Mouse (Mus musculus): ENCODE measurements at regions not wholly inside any gene's neighbourhood (a gene's known extent, or its start where the extent isn't known, plus 50 kb on each side); places are given as distances from the start of the nearest gene placed in this dataset.

- Histone ChIP-seq H3K27me3 (ENCODE audit: control insufficient read depth, insufficient read depth, low read length) (no peaks in the 10 kb centered on the region), H3K9me3 (ENCODE audit: control insufficient read depth, low read length) (no peaks in the 10 kb centered on the region), H3K36me3 (ENCODE audit: control insufficient read depth, insufficient read depth, low read length) (no peaks in the 10 kb centered on the region), H3K27ac (replicated peaks in 1 of 2; ENCODE audit: control insufficient read depth in 1 of 2, insufficient read depth in 1 of 2, low read depth in 2 of 2, low read length in 2 of 2) (no peak overlapping the region), H3K4me2 (ENCODE audit: low read length) (no peak overlapping the region), H3K9ac (ENCODE audit: low read length) (no peak overlapping the region), H3K4me1 (ENCODE audit: control insufficient read depth in 2 of 2, insufficient read depth in 2 of 2, low read length in 2 of 2) (no peaks in the 10 kb centered on the region), H3K4me3 (ENCODE audit: control insufficient read depth in 1 of 2, insufficient read depth in 1 of 2, low read depth in 1 of 2, low read length in 2 of 2) (no peak overlapping the region)
- WGBS = 76% methylated on average over 3 of the region's 3 CpGs
- no peak for ATAC-seq (ENCODE audit: insufficient number of reproducible peaks, insufficient read depth, low FRiP score, low read depth)
These were observed 135.1 kb upstream of the Ccdc122 start for GRCm38 (mm10) chr14:76901490-76901889.

GRCm38 (mm10) chr14:76899331-76899730 is 137.2 kb upstream of the Ccdc122 start:
- H3K4me1 ChIP-seq (ENCODE audit: control insufficient read depth in 2 of 2, insufficient read depth in 2 of 2, low read length in 2 of 2) = no peaks in the 10 kb centered on the region
- no peaks in the 10 kb centered on the region for H3K36me3 ChIP-seq (ENCODE audit: control insufficient read depth, insufficient read depth, low read length)
- no peaks in the 10 kb centered on the region for H3K9me3 ChIP-seq (ENCODE audit: control insufficient read depth, low read length)
- H3K27me3 ChIP-seq (ENCODE audit: control insufficient read depth, insufficient read depth, low read length) = no peaks in the 10 kb centered on the region
- no peak overlapping the region for H3K4me3 ChIP-seq (ENCODE audit: control insufficient read depth in 1 of 2, insufficient read depth in 1 of 2, low read depth in 1 of 2, low read length in 2 of 2)
- WGBS = 28% methylated on average over 3 of the region's 3 CpGs
- no peak overlapping the region for H3K4me2 ChIP-seq (ENCODE audit: low read length)
- no peak overlapping the region for H3K9ac ChIP-seq (ENCODE audit: low read length)
- no peak for ATAC-seq (ENCODE audit: insufficient number of reproducible peaks, insufficient read depth, low FRiP score, low read depth)
- no peak overlapping the region for H3K27ac ChIP-seq (replicated peaks in 1 of 2; ENCODE audit: control insufficient read depth in 1 of 2, insufficient read depth in 1 of 2, low read depth in 2 of 2, low read length in 2 of 2)

GRCm38 (mm10) chr14:76887708-76888107 is 148.9 kb upstream of the Ccdc122 start:
- no peak for ATAC-seq (ENCODE audit: insufficient number of reproducible peaks, insufficient read depth, low FRiP score, low read depth)
- H3K9ac ChIP-seq (ENCODE audit: low read length) = no peak overlapping the region
- H3K27me3 ChIP-seq (ENCODE audit: control insufficient read depth, insufficient read depth, low read length) = no peaks in the 10 kb centered on the region
- H3K4me2 ChIP-seq (ENCODE audit: low read length) = no peak overlapping the region
- peaks cover 8 to 17% of the 10 kb centered on the region in 2 experiments for H3K4me1 ChIP-seq (ENCODE audit: control insufficient read depth in 2 of 2, insufficient read depth in 2 of 2, low read length in 2 of 2)
- no peaks in the 10 kb centered on the region for H3K9me3 ChIP-seq (ENCODE audit: control insufficient read depth, low read length)
- H3K4me3 ChIP-seq (ENCODE audit: control insufficient read depth in 1 of 2, insufficient read depth in 1 of 2, low read depth in 1 of 2, low read length in 2 of 2) = no peak overlapping the region
- H3K36me3 ChIP-seq (ENCODE audit: control insufficient read depth, insufficient read depth, low read length) = no peaks in the 10 kb centered on the region
- no peak overlapping the region for H3K27ac ChIP-seq (replicated peaks in 1 of 2; ENCODE audit: control insufficient read depth in 1 of 2, insufficient read depth in 1 of 2, low read depth in 2 of 2, low read length in 2 of 2)
- WGBS = 52% methylated on average over 3 of the region's 3 CpGs

- 50% methylated on average over 3 of the region's 3 CpGs for WGBS
- Histone ChIP-seq H3K36me3 (ENCODE audit: control insufficient read depth, insufficient read depth, low read length) (no peaks in the 10 kb centered on the region), H3K9ac (ENCODE audit: low read length) (no peak overlapping the region), H3K4me1 (ENCODE audit: control insufficient read depth in 2 of 2, insufficient read depth in 2 of 2, low read length in 2 of 2) (peaks cover 11 to 21% of the 10 kb centered on the region in 2 experiments), H3K9me3 (ENCODE audit: control insufficient read depth, low read length) (no peaks in the 10 kb centered on the region), H3K27ac (replicated peaks in 1 of 2; ENCODE audit: control insufficient read depth in 1 of 2, insufficient read depth in 1 of 2, low read depth in 2 of 2, low read length in 2 of 2) (no peak overlapping the region), H3K4me3 (ENCODE audit: control insufficient read depth in 1 of 2, insufficient read depth in 1 of 2, low read depth in 1 of 2, low read length in 2 of 2) (no peak overlapping the region), H3K4me2 (ENCODE audit: low read length) (no peak overlapping the region), H3K27me3 (ENCODE audit: control insufficient read depth, insufficient read depth, low read length) (no peaks in the 10 kb centered on the region)
- no peak for ATAC-seq (ENCODE audit: insufficient number of reproducible peaks, insufficient read depth, low FRiP score, low read depth)
These were observed 149.4 kb upstream of the Ccdc122 start for GRCm38 (mm10) chr14:76887201-76887600.

- Histone ChIP-seq H3K27me3 (ENCODE audit: control insufficient read depth, insufficient read depth, low read length) (no peaks in the 10 kb centered on the region), H3K27ac (replicated peaks in 1 of 2; ENCODE audit: control insufficient read depth in 1 of 2, insufficient read depth in 1 of 2, low read depth in 2 of 2, low read length in 2 of 2) (peak overlapping the region; percentile 53 to 58), H3K4me1 (ENCODE audit: control insufficient read depth in 2 of 2, insufficient read depth in 2 of 2, low read length in 2 of 2) (peaks cover 11 to 21% of the 10 kb centered on the region in 2 experiments), H3K9ac (ENCODE audit: low read length) (0 out of 2 replicates have a peak overlapping the region, but pooled peaks have one; percentile 27), H3K36me3 (ENCODE audit: control insufficient read depth, insufficient read depth, low read length) (no peaks in the 10 kb centered on the region), H3K9me3 (ENCODE audit: control insufficient read depth, low read length) (no peaks in the 10 kb centered on the region), H3K4me3 (ENCODE audit: control insufficient read depth in 1 of 2, insufficient read depth in 1 of 2, low read depth in 1 of 2, low read length in 2 of 2) (no peak overlapping the region), H3K4me2 (ENCODE audit: low read length) (peak overlapping the region; percentile 31)
- no peak for ATAC-seq (ENCODE audit: insufficient number of reproducible peaks, insufficient read depth, low FRiP score, low read depth)
- 25% methylated on average over 3 of the region's 3 CpGs for WGBS
These were observed 153.3 kb upstream of the Ccdc122 start for GRCm38 (mm10) chr14:76883231-76883651.

GRCm38 (mm10) chr14:76882711-76883171 is 153.8 kb upstream of the Ccdc122 start:
- Histone ChIP-seq H3K4me3 (ENCODE audit: control insufficient read depth in 1 of 2, insufficient read depth in 1 of 2, low read depth in 1 of 2, low read length in 2 of 2) (no peak overlapping the region), H3K27me3 (ENCODE audit: control insufficient read depth, insufficient read depth, low read length) (no peaks in the 10 kb centered on the region), H3K9me3 (ENCODE audit: control insufficient read depth, low read length) (no peaks in the 10 kb centered on the region), H3K27ac (replicated peaks in 1 of 2; ENCODE audit: control insufficient read depth in 1 of 2, insufficient read depth in 1 of 2, low read depth in 2 of 2, low read length in 2 of 2) (peak overlapping the region; percentile 36 to 58), H3K4me1 (ENCODE audit: control insufficient read depth in 2 of 2, insufficient read depth in 2 of 2, low read length in 2 of 2) (peaks cover 11 to 21% of the 10 kb centered on the region in 2 experiments), H3K36me3 (ENCODE audit: control insufficient read depth, insufficient read depth, low read length) (no peaks in the 10 kb centered on the region), H3K9ac (ENCODE audit: low read length) (no peak overlapping the region), H3K4me2 (ENCODE audit: low read length) (peak overlapping the region; percentile 31)
- 12% methylated on average over 5 of the region's 5 CpGs for WGBS
- no peak for ATAC-seq (ENCODE audit: insufficient number of reproducible peaks, insufficient read depth, low FRiP score, low read depth)

GRCm38 (mm10) chr14:76880851-76881250 is 155.7 kb upstream of the Ccdc122 start:
- WGBS = 85% methylated on average over 3 of the region's 3 CpGs

GRCm38 (mm10) chr14:76877306-76877705 is 159.3 kb upstream of the Ccdc122 start:
- H3K27ac ChIP-seq (replicated peaks in 1 of 2; ENCODE audit: control insufficient read depth in 1 of 2, insufficient read depth in 1 of 2, low read depth in 2 of 2, low read length in 2 of 2) = no peak overlapping the region
- no peak overlapping the region for H3K9ac ChIP-seq (ENCODE audit: low read length)
- H3K9me3 ChIP-seq (ENCODE audit: control insufficient read depth, low read length) = no peaks in the 10 kb centered on the region
- WGBS = 22% methylated on average over 5 of the region's 5 CpGs
- H3K4me3 ChIP-seq (ENCODE audit: control insufficient read depth in 1 of 2, insufficient read depth in 1 of 2, low read depth in 1 of 2, low read length in 2 of 2) = no peak overlapping the region
- H3K4me2 ChIP-seq (ENCODE audit: low read length) = no peak overlapping the region
- H3K36me3 ChIP-seq (ENCODE audit: control insufficient read depth, insufficient read depth, low read length) = no peaks in the 10 kb centered on the region
- peaks cover 5 to 29% of the 10 kb centered on the region in 2 experiments for H3K4me1 ChIP-seq (ENCODE audit: control insufficient read depth in 2 of 2, insufficient read depth in 2 of 2, low read length in 2 of 2)
- ATAC-seq (ENCODE audit: insufficient number of reproducible peaks, insufficient read depth, low FRiP score, low read depth) = no peak
- no peaks in the 10 kb centered on the region for H3K27me3 ChIP-seq (ENCODE audit: control insufficient read depth, insufficient read depth, low read length)

More at GRCm38 (mm10) chr14:76880851-76881250, 155.7 kb upstream of the Ccdc122 start:
- no peak overlapping the region for H3K9ac ChIP-seq (ENCODE audit: low read length)
- H3K4me1 ChIP-seq (ENCODE audit: control insufficient read depth in 2 of 2, insufficient read depth in 2 of 2, low read length in 2 of 2) = peaks cover 11 to 30% of the 10 kb centered on the region in 2 experiments
- no peak for ATAC-seq (ENCODE audit: insufficient number of reproducible peaks, insufficient read depth, low FRiP score, low read depth)
- no peak overlapping the region for H3K4me3 ChIP-seq (ENCODE audit: control insufficient read depth in 1 of 2, insufficient read depth in 1 of 2, low read depth in 1 of 2, low read length in 2 of 2)
- no peaks in the 10 kb centered on the region for H3K27me3 ChIP-seq (ENCODE audit: control insufficient read depth, insufficient read depth, low read length)
- no peaks in the 10 kb centered on the region for H3K36me3 ChIP-seq (ENCODE audit: control insufficient read depth, insufficient read depth, low read length)
- H3K27ac ChIP-seq (replicated peaks in 1 of 2; ENCODE audit: control insufficient read depth in 1 of 2, insufficient read depth in 1 of 2, low read depth in 2 of 2, low read length in 2 of 2) = no peak overlapping the region
- no peaks in the 10 kb centered on the region for H3K9me3 ChIP-seq (ENCODE audit: control insufficient read depth, low read length)
- no peak overlapping the region for H3K4me2 ChIP-seq (ENCODE audit: low read length)
